Mouse (Mus musculus): ENCODE data around the gene Ifnb1.

Gene Ifnb1

DNA sequence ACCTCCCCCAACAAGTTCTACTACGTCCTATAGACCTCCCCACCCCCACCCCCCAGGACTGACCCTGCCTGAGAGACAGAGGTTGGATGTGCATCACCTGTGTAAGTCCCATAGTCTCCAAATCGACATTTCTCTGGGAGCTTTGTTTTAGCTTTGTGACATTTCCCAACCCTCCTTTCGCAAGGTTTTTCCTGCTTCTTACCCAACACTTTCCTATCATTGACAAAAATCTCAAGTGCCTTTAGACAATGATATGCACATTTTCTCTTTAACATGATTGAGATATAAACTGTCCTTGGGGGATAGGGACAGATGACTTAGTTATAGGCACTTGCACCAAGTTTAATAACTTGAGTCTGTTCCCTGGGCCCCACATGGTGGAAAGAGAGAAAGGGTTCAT is 21.3 kb downstream of the Ifnb1 start:
- DNase-seq (ENCODE audit: low spot score in 2 of 2) = no peak

DNA sequence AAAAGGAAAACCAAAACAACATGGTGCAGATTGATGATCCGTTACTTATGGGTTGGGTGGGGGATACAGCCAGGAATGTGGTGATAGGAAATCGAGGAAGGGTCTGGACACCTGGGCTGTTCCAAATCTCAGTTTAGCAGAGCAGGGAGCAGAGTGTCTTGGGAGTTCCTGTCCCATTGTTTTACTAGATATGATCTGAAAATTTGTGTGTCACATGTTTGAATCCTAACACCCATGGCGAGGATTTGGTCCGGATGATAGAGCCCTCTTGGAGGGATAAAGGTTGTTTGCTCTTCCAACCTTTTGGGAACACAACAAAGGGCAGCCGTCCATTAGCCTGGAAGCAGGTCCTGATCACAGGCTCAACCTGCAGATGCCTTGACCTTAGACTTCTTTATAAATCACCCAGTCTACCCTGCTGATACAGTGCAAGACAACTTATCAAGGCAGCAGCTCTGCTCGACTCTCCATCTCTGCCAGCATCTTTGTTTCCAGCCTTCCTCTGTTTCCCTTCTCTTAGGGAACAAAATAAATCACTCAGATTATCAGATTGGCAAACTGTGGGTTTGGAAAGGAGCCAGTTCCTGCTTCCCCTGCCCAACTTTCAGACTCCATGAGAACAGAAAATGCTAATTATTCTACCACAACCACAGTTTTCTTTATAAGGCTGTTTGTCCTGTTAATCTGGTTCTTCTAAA is 26.1 kb downstream of the Ifnb1 start:
- no peak for DNase-seq (ENCODE audit: low spot score in 2 of 2)

DNA sequence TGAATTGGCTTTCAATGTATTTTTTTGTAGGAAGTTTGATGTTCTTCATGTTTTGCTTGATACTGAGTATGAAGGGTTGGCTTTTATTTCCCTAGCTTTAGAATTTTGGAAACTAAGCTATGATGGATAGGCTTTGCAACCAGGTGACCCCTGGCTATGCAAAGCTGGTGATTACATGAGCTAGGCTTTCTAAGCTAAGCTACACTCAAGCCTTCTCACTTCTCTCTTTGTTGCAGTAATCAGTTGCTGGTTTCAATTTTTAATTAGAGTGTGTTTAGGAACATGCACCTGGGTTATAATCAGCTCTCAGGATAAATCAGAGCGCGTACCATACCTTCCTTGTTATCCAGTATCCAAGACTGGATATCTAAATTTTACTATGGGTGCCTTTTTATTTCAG is 33.0 kb downstream of the Ifnb1 start:
- no peak for DNase-seq (ENCODE audit: low spot score in 2 of 2)

DNA sequence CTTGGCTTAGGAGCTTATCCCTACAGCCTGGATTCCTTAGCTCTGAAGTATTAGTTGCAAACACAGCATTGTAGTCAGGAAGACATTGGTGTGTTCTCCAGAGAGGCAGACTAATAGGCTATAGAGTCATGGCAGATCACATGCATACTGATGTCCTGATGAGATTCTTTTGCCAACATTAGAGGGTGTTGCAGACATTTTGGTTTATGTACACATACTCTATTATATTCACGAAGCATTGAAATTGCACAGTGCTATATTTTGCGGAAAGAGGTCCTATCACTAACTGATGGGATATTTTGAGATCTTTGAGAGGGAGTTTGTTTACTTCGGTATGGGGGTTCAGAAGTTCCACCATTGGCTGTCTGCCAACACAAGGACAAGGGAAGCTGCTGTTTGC is 34.5 kb downstream of the Ifnb1 start:
- DNase-seq (ENCODE audit: low spot score in 2 of 2) = peak in 1 of 2 experiments; percentile 5

DNA sequence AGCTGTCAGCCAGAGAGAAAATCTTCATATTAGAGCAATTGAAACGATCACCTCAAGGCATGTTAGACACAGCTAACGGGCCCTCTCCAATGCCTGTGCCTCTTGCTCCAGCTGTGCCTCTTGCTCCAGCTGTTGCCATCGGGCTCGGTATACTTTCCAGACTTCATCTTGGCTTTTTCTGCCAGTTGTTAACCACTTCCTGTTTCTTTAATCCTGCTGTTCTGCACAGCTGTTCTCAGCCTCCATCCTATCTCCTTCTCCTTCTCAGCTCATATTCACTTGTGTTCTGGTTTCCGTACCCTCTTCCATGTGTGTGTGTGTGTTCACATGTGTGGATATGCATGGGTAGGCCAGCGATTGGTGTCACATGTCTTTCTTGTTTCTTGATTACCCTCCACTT is 42.4 kb downstream of the Ifnb1 start:
- DNase-seq (ENCODE audit: low spot score in 2 of 2) = no peak

DNA sequence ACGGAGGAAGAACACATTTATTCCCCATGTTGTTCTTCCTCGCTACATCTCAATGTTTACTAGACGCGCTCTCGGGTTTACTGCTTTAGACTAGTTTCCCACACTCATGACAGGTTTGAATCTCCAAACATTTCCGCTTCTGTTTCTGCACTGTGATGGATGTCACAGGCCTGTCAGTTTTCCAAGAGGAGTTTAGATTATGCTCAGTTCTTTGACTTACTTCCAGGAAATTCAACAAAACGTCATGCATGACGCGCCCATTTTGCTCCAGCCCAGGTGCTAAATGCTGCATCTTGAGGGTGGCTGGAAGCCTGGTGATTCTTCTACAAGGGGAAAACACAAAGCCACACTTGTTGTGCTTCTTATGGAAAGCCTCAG is 43.8 kb downstream of the Ifnb1 start:
- no peak for DNase-seq (ENCODE audit: low spot score in 2 of 2)

DNA sequence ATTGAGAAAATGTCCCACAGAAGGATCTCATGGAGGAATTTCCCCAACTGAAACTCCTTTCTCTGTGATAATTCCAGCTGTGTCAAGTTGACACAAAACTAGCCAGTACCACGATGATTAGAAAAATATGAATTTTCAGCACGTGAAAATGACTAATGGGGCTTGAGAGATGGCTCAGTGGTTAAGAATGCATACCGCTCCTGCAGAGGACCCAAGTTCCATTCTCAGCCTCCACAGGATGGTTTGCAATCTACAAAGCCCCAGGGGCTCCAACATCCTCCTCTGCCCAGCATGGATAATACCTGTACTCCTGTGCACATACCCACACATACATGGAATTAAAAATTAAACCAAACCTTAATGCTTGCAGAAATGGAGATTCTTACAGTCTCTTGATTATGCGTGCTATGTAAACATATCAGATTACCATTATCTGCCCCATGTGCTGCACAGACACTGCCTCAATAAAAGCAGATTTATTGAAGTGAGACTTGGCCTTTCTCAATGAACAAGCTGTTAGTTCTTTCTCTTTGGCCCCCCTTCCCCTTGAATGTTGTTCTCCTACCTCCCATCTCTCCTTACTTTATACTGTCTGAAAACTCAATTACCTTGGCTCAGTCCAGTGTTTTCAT is 44.3 kb downstream of the Ifnb1 start:
- DNase-seq (ENCODE audit: low spot score in 2 of 2) = no peak

DNA sequence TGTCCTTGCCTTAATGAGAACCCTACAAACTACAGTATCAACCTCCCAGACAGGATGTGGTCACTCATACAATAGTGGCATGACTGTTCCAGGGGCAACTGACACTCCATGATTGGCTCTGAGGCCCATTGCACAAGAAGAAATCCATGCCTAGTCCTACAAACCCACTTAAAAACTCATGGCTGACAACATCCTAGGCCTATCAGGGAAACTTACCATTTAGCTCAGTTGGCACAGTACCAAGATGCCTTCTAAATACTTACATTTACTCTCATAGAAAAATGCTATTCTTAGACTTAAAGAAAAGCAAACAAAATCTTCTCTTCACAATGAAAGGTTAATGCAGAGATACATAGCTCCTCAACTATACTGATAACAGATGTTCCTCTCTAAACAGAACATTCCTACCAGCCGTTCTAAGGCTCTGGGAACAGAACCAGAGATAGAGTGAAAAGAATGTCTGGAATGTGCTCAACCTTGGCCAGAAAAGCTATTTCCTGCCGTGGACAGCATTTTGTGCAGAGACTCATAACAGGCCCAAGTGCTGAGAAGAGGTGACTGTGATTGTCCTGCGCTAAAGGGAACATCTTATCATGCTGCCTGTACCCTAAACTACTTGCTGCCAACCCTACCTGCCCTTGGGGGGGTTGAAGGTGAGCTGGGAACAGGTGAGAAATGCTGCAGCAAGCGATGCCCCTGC is 45.9 kb downstream of the Ifnb1 start:
- DNase-seq (ENCODE audit: low spot score in 2 of 2) = no peak

DNA sequence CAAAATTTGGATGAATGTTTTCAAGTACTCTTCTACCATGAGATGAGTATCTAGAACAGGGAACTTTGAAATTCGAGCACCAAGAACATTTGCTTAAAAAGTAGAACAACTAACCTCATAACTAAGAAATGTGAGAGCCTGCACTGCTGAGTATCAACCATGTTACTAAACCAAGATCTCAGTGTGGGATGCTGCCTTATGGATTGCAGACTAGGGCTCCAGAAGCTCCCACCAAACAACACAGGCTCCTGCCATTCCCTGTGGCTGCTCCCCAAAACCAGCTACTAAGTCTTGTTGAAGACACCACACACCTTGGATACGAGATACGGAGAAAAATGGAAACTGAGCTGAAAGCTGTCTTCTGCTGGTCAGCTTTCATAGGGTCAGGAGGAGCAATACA is 46.5 kb downstream of the Ifnb1 start:
- no peak for DNase-seq (ENCODE audit: low spot score in 2 of 2)

Measured in right cerebral cortex, adult 2 months (tissue).